Mouse (Mus musculus): ENCODE measurements around the gene Lurap1. TPM values are rescaled to one million over a fixed set of nuclear protein-coding genes. Genes with fewer than 3 reads are reported as not detected.

The Lurap1 gene
- polyA plus RNA-seq, 1 experiment from 2014 or later = 1.9 TPM

DNA sequence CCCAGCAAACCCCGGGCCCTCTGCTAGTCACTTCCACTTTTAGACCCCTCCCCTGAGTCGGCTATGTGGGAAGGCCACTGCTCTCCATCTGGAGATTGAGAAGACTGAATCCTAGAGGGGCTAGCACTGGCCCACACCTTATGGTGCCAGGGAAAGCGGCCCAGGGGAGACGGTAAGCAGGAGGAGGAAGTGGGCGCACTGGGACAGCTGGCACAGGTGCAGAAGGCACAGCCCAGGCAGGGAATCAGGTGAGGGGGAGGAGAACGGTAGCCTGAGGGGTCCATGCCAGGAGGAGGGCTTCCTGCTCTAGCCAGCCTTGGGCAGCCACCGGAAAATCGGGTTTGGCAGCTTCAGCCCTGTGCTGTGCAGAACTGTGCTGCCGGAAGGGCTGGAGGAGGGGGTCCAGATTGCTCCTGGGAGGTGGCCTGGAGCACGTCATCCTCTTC, 25.4 kb upstream of the Lurap1 start:
- H3K9ac ChIP-seq (ENCODE audit: low read length) = no peak overlapping the region
- no peak overlapping the region; the same call in 1 of the 2 replicates for H3K4me3 ChIP-seq (ENCODE audit: low read depth, low read length)
- no peaks in the 10 kb centered on the region for H3K27me3 ChIP-seq (replicated peaks; ENCODE audit: control insufficient read depth, insufficient read depth, low read length)
- peak; percentile 82 for DNase-seq (ENCODE audit: low spot score)
- H3K9me3 ChIP-seq (ENCODE audit: control insufficient read depth, low read length) = no peaks in the 10 kb centered on the region
- H3K4me2 ChIP-seq (ENCODE audit: low read length) = peak overlapping the region; percentile 46
- WGBS = 18% methylated on average over 10 of the region's 10 CpGs
- peak; percentile 86 for ATAC-seq (replicated peaks; ENCODE audit: low FRiP score, low TSS enrichment, low read depth)
- H3K4me1 ChIP-seq (replicated peaks; ENCODE audit: control insufficient read depth, insufficient read depth, low read length) = peaks cover 28% of the 10 kb centered on the region
- no peaks in the 10 kb centered on the region for H3K36me3 ChIP-seq (ENCODE audit: control insufficient read depth, insufficient read depth, low read length)
- H3K27ac ChIP-seq (ENCODE audit: low read depth) = peak overlapping the region; percentile 85

DNA sequence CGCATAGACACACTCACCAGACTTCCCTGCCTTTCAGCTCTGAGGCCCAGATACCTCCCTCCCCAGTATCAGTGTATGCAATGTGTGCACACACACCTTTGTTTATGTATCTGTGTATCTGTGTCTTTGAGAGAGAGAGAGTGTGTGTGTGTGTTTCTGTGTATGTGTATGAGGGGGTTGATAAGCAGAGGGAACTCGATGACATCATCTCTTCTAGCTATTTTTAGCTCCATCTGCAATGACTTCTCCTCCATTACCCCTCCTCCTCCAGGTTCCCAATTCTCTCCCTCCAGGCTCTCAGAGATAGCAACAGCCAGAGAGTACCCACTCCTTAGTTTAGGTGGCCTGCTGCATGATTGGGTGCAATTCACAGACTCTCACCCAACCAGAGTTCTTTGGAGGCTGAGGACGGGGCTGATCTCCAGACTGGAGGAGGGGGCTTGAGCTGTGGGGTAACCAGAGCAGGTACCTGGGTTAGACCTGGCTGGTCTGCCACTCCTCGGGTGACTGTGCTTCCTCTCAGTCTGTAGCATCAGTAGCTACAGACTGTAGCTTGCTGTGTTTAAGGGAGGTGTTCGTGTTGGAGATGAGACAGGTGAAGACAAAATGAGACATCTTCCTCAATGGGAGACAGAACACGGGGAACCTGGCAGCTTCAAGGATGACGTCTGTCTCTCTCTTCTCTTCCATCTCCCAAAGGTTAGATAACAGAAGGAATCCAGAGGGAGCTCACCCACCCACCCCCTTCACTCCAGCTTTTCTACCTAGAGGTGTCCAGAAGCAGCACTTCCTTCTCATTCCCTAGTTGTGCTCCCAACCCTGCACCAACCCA, 24.8 kb upstream of the Lurap1 start:
- peak overlapping the region; percentile 85 for H3K27ac ChIP-seq (ENCODE audit: low read depth)
- H3K36me3 ChIP-seq (ENCODE audit: control insufficient read depth, insufficient read depth, low read length) = no peaks in the 10 kb centered on the region
- 47% methylated on average over 7 of the region's 7 CpGs for WGBS
- no peaks in the 10 kb centered on the region for H3K27me3 ChIP-seq (replicated peaks; ENCODE audit: control insufficient read depth, insufficient read depth, low read length)
- H3K4me2 ChIP-seq (ENCODE audit: low read length) = peak overlapping the region; percentile 46
- ATAC-seq (replicated peaks; ENCODE audit: low FRiP score, low TSS enrichment, low read depth) (peak; percentile 59), DNase-seq (ENCODE audit: low spot score) (no peak)
- no peak overlapping the region for H3K9ac ChIP-seq (ENCODE audit: low read length)
- H3K4me1 ChIP-seq (replicated peaks; ENCODE audit: control insufficient read depth, insufficient read depth, low read length) = peaks cover 28% of the 10 kb centered on the region
- H3K4me3 ChIP-seq (ENCODE audit: low read depth, low read length) = no peak overlapping the region
- H3K9me3 ChIP-seq (ENCODE audit: control insufficient read depth, low read length) = no peaks in the 10 kb centered on the region

DNA sequence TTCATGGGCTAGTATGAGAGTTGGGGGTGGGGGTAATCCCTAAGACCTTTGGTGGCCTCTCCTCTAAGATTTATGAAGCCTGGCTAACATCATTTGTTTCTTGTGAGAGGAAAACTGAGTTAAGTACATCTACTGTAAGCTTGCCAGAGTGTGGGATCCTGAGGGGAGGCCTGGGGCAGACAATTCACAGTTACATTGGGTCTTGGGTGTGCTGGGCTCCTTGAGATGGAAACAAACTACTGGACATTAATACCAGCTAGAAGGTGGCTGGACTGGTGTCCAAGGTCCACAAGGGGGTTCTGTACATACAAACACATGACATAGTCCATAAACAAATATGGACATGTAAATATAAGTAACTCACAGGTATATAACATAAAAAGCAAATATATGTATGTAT, 24.0 kb upstream of the Lurap1 start:
- Histone ChIP-seq H3K4me2 (ENCODE audit: low read length) (no peak overlapping the region), H3K27me3 (replicated peaks; ENCODE audit: control insufficient read depth, insufficient read depth, low read length) (no peaks in the 10 kb centered on the region), H3K4me3 (ENCODE audit: low read depth, low read length) (no peak overlapping the region), H3K9me3 (ENCODE audit: control insufficient read depth, low read length) (no peaks in the 10 kb centered on the region), H3K9ac (ENCODE audit: low read length) (no peak overlapping the region), H3K4me1 (replicated peaks; ENCODE audit: control insufficient read depth, insufficient read depth, low read length) (peaks cover 28% of the 10 kb centered on the region), H3K27ac (ENCODE audit: low read depth) (peak overlapping the region; percentile 85), H3K36me3 (ENCODE audit: control insufficient read depth, insufficient read depth, low read length) (no peaks in the 10 kb centered on the region)
- ATAC-seq (replicated peaks; ENCODE audit: low FRiP score, low TSS enrichment, low read depth) (no peak), DNase-seq (ENCODE audit: low spot score) (no peak)

DNA sequence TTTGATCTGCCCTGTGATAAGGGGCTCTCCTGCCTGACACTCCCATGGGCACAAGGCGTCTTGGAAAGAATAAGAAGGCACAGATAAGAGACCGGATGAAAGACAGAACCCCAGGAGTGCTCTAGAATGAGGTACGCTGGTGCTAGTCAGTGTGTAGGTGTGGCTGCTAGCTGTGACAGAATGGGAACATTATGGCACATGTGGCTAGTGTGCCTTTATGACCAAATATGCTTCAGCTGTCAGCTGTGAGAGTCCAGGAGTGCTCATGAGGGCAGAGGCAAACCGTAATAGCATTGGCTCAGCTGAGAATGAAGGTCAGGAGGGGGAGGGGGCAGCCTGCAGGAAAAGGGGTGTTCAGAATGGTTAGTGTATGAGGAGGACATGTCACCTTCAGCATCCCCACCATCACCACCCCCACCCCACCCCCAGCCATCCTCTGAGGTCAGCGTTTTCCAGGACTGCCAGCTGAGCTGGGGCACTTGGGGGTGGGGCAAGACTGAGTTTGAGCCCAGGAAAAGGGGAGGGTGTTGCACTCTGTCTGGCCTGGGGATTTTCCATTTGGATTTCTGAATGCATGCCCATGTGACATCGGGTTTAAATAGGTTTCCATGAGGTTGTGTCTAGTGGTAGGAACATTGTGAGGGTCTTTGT, 23.5 kb upstream of the Lurap1 start:
- H3K9ac ChIP-seq (ENCODE audit: low read length) = no peak overlapping the region
- H3K9me3 ChIP-seq (ENCODE audit: control insufficient read depth, low read length) = no peaks in the 10 kb centered on the region
- no peak overlapping the region for H3K4me3 ChIP-seq (ENCODE audit: low read depth, low read length)
- no peaks in the 10 kb centered on the region for H3K36me3 ChIP-seq (ENCODE audit: control insufficient read depth, insufficient read depth, low read length)
- H3K4me2 ChIP-seq (ENCODE audit: low read length) = no peak overlapping the region
- H3K4me1 ChIP-seq (replicated peaks; ENCODE audit: control insufficient read depth, insufficient read depth, low read length) = peaks cover 28% of the 10 kb centered on the region
- no peak overlapping the region for H3K27ac ChIP-seq (ENCODE audit: low read depth)
- WGBS = 37% methylated on average over 6 of the region's 6 CpGs
- H3K27me3 ChIP-seq (replicated peaks; ENCODE audit: control insufficient read depth, insufficient read depth, low read length) = no peaks in the 10 kb centered on the region
- DNase-seq (ENCODE audit: low spot score) (no peak), ATAC-seq (replicated peaks; ENCODE audit: low FRiP score, low TSS enrichment, low read depth) (no peak)

DNA sequence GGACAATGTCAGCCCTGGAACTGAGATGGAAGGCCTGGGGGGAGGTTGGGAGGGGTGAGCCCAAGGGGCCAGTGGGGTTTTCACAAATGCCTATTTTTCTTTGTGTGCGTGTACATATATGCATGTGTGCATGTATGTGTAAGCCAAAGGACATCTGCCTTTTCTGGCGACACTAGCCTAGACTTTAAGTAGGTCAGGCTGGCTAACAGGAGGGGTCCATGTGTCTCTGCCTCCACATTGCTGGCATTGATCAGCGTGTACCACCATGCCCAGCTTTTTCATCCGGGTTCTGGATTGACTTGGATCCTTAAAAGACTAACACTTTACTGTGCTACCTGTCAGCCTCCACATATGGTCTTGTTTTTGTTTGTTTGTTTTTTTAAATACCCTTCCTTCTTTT, 22.6 kb upstream of the Lurap1 start:
- Histone ChIP-seq H3K27me3 (replicated peaks; ENCODE audit: control insufficient read depth, insufficient read depth, low read length) (no peaks in the 10 kb centered on the region), H3K36me3 (ENCODE audit: control insufficient read depth, insufficient read depth, low read length) (no peaks in the 10 kb centered on the region), H3K9me3 (ENCODE audit: control insufficient read depth, low read length) (no peaks in the 10 kb centered on the region), H3K9ac (ENCODE audit: low read length) (no peak overlapping the region), H3K27ac (ENCODE audit: low read depth) (no peak overlapping the region), H3K4me2 (ENCODE audit: low read length) (no peak overlapping the region), H3K4me1 (replicated peaks; ENCODE audit: control insufficient read depth, insufficient read depth, low read length) (peaks cover 28% of the 10 kb centered on the region), H3K4me3 (ENCODE audit: low read depth, low read length) (no peak overlapping the region)
- DNase-seq (ENCODE audit: low spot score) = no peak
- no peak for ATAC-seq (replicated peaks; ENCODE audit: low FRiP score, low TSS enrichment, low read depth)
- 92% methylated on average over 4 of the region's 4 CpGs for WGBS

DNA sequence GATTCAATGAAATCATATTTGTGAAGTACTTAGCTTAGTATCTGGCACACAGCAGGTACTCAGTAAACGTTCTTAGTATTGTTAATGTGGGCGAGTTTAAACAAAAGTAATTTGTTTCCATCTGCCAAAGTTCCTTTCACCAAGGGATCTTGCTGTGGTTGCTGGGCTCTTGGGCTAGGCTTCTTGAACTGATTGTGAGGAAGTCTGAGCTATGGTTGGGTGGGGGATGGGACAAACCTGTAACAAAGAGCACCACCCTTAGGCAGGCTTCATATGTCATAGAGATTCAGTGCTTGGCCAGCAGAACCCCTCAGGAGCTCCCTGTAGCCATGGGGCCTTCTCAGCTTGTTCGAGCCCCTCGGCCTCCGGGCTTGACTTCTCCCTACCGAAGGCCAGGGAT, 21.9 kb upstream of the Lurap1 start, which contains the start of the genes 1700042G07Rik and Gm49337:
1700042G07Rik (plus strand) TSS at position 301 of the 400 bp plus-strand sequence.
Gm49337 (plus strand) TSS at position 313 of the 400 bp plus-strand sequence.
- ATAC-seq (replicated peaks; ENCODE audit: low FRiP score, low TSS enrichment, low read depth) = no peak
- H3K27ac ChIP-seq (ENCODE audit: low read depth) = no peak within 1 kb of the TSS

DNA sequence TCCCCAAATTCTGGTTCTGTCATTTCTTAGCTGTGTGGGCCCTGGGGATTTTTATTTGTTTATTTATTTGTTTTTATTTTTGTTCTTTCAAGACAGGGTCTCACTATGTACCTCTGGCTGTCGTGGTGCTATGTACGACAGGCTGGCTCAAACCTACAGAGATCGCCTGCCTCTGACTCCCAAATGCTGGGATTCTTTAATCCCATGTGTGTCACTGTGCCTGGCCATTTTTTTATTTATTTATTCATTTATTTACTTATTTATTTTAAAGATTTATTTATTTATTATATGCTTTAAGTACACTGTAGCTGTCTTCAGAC, 18.2 kb upstream of the Lurap1 start:
- peaks cover 1% of the 10 kb centered on the region; the same call in 1 of the 2 replicates for H3K4me1 ChIP-seq (replicated peaks; ENCODE audit: control insufficient read depth, insufficient read depth, low read length)
- H3K9me3 ChIP-seq (ENCODE audit: control insufficient read depth, low read length) = no peaks in the 10 kb centered on the region
- no peaks in the 10 kb centered on the region for H3K27me3 ChIP-seq (replicated peaks; ENCODE audit: control insufficient read depth, insufficient read depth, low read length)
- no peak for DNase-seq (ENCODE audit: low spot score)
- no peak overlapping the region for H3K4me3 ChIP-seq (ENCODE audit: low read depth, low read length)
- no peak for ATAC-seq (replicated peaks; ENCODE audit: low FRiP score, low TSS enrichment, low read depth)
- H3K4me2 ChIP-seq (ENCODE audit: low read length) = no peak overlapping the region
- no peaks in the 10 kb centered on the region for H3K36me3 ChIP-seq (ENCODE audit: control insufficient read depth, insufficient read depth, low read length)
- no peak overlapping the region for H3K9ac ChIP-seq (ENCODE audit: low read length)
- 78% methylated on average over 3 of the region's 3 CpGs for WGBS
- no peak overlapping the region for H3K27ac ChIP-seq (ENCODE audit: low read depth)

More for the DNA sequence above, 21.9 kb upstream of the Lurap1 start, which contains the start of the genes 1700042G07Rik and Gm49337:
- H3K4me3 ChIP-seq (ENCODE audit: low read depth, low read length) = no peak within 1 kb of the TSS
- DNase-seq (ENCODE audit: low spot score) = no peak
- H3K9me3 ChIP-seq (ENCODE audit: control insufficient read depth, low read length) = no peaks in the 10 kb centered on the region
- H3K4me2 ChIP-seq (ENCODE audit: low read length) = no peak within 1 kb of the TSS
- no peaks in the 10 kb centered on the region for H3K36me3 ChIP-seq (ENCODE audit: control insufficient read depth, insufficient read depth, low read length)
- whole genome bisulfite sequencing = 87% methylated on average over 6 of the region's 6 CpGs
- no peaks in the 10 kb centered on the region for H3K27me3 ChIP-seq (replicated peaks; ENCODE audit: control insufficient read depth, insufficient read depth, low read length)
- H3K4me1 ChIP-seq (replicated peaks; ENCODE audit: control insufficient read depth, insufficient read depth, low read length) = peaks cover 28% of the 10 kb centered on the region
- no peak within 1 kb of the TSS for H3K9ac ChIP-seq (ENCODE audit: low read length)

DNA sequence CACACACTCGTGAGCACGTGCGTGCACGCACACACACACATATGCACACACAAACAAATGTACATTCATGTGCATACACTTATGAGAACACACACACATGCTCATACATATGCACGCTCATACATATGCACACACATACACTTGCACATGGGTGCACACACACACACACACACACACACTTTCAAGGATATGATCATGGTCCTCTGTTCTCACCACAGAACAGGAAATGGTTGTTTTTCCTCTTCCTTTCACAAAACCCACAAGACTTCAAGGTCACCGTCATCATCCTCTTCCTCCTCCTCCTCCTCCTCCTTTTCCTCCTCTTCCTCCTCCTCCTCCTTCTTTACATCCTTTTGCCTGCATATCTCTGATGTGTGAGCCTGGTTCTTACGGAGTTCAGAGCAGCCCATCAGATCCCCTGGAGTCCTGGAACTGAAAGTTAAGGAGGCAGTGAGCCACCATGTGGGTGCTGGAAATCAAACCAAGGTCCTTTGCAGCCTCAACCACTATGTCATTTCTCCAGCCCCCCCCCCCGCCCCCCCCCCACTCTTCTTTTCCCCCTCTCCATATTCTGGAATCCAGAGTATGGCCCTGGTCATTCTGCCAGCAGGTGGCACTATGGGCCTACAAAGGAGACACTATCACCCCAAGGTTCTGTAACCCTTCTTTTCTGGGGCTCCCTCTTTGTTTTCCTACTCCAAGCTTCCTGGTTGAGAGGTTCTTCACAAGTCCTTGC, 17.6 kb upstream of the Lurap1 start:
- no peaks in the 10 kb centered on the region for H3K27me3 ChIP-seq (replicated peaks; ENCODE audit: control insufficient read depth, insufficient read depth, low read length)
- no peak overlapping the region for H3K27ac ChIP-seq (ENCODE audit: low read depth)
- H3K36me3 ChIP-seq (ENCODE audit: control insufficient read depth, insufficient read depth, low read length) = no peaks in the 10 kb centered on the region
- WGBS = 82% methylated on average over 7 of the region's 8 CpGs
- no peak overlapping the region for H3K4me3 ChIP-seq (ENCODE audit: low read depth, low read length)
- DNase-seq (ENCODE audit: low spot score) = peak; percentile 83
- H3K9ac ChIP-seq (ENCODE audit: low read length) = no peak overlapping the region
- H3K4me2 ChIP-seq (ENCODE audit: low read length) = no peak overlapping the region
- H3K9me3 ChIP-seq (ENCODE audit: control insufficient read depth, low read length) = no peaks in the 10 kb centered on the region
- peak; percentile 40; the same call in 1 of the 2 replicates for ATAC-seq (replicated peaks; ENCODE audit: low FRiP score, low TSS enrichment, low read depth)
- no peaks in the 10 kb centered on the region for H3K4me1 ChIP-seq (replicated peaks; ENCODE audit: control insufficient read depth, insufficient read depth, low read length)

Measured in intestine, embryonic 14.5 days (tissue).